Mouse (Mus musculus): ENCODE results near the gene Gse1.

Gse1 gene

GRCm38 (mm10) chr8:120505082-120505511, 276.8 kb downstream of the Gse1 start:
- no peak for DNase-seq

- DNase-seq = no peak
Observed at GRCm38 (mm10) chr8:120505619-120506310, 277.5 kb downstream of the Gse1 start.

- DNase-seq = no peak
Observed at GRCm38 (mm10) chr8:120506562-120506961, 278.3 kb downstream of the Gse1 start.

GRCm38 (mm10) chr8:120507290-120507689, 279.0 kb downstream of the Gse1 start:
- DNase-seq = no peak

GRCm38 (mm10) chr8:120509136-120510034, 281.1 kb downstream of the Gse1 start:
- DNase-seq = no peak

GRCm38 (mm10) chr8:120510035-120510416, 281.8 kb downstream of the Gse1 start:
- DNase-seq = no peak

GRCm38 (mm10) chr8:120510863-120511457, 282.7 kb downstream of the Gse1 start:
- DNase-seq = no peak

GRCm38 (mm10) chr8:120511737-120512136, 283.5 kb downstream of the Gse1 start:
- no peak for DNase-seq

GRCm38 (mm10) chr8:120512326-120512725, 284.1 kb downstream of the Gse1 start:
- no peak for DNase-seq

GRCm38 (mm10) chr8:120513145-120513544, 284.9 kb downstream of the Gse1 start:
- DNase-seq = no peak

GRCm38 (mm10) chr8:120513638-120514461, 285.6 kb downstream of the Gse1 start:
- no peak for DNase-seq

GRCm38 (mm10) chr8:120515214-120515613, 287.0 kb downstream of the Gse1 start:
- DNase-seq = no peak

GRCm38 (mm10) chr8:120515650-120516049, 287.4 kb downstream of the Gse1 start:
- DNase-seq = no peak

- no peak for DNase-seq
Observed at GRCm38 (mm10) chr8:120516182-120516755, 288.0 kb downstream of the Gse1 start.

GRCm38 (mm10) chr8:120517666-120518410, 289.6 kb downstream of the Gse1 start:
- no peak for DNase-seq

- no peak for DNase-seq
Observed at GRCm38 (mm10) chr8:120518736-120519534, 290.7 kb downstream of the Gse1 start.

- no peak for DNase-seq
Observed at GRCm38 (mm10) chr8:120520287-120520686, 292.0 kb downstream of the Gse1 start.

- no peak for DNase-seq
Observed at GRCm38 (mm10) chr8:120520707-120521590, 292.7 kb downstream of the Gse1 start.

GRCm38 (mm10) chr8:120521591-120521965, 293.3 kb downstream of the Gse1 start:
- no peak for DNase-seq

GRCm38 (mm10) chr8:120523641-120524040, 295.4 kb downstream of the Gse1 start:
- no peak for DNase-seq

All from right cerebral cortex, postnatal 14 days (tissue).